Mouse (Mus musculus): ENCODE data around the gene Skida1.

DNA sequence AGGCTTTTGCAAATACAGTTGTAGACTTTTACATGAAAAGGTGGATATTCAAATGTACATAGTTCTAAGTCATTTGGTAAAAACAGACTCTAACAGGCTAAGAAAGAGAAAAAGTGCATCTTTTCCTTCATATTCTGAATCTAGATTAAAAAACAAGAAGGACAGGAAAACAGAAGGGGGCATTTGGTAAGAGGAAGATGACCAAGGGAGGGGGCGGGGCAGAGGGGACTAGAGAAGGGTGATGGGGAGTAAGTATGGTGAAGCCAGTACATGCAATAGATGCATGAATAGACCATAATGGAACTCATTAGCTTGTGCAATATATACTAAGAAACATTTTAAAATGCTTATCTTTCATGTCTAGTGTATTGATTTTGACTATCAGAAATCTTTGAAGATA is 11.5 kb upstream of the Skida1 start:
- TF ChIP-seq CTCF (IDR thresholded peaks at IDR 0.05; ENCODE audit: borderline replicate concordance, extremely low read depth, insufficient read depth, insufficient read length) (no peak), POLR2A (IDR thresholded peaks at IDR 0.05; ENCODE audit: borderline replicate concordance, extremely low read depth, insufficient read depth, insufficient read length, poor library complexity, severe bottlenecking) (no peak)
